Mouse (Mus musculus) midbrain, embryonic 16.5 days (tissue): ENCODE measurements around the gene Hephl1. TPM values are rescaled to one million over a fixed set of nuclear protein-coding genes. Genes with fewer than 3 reads are reported as not detected.
"Not testable (repeated sequence)": the region's sequence is repeated elsewhere in the genome, so short reads cannot be mapped to it uniquely, and the experiment has no call there.

Experiments used
- ATAC-seq: fragments of 200-750 bp; cut with Nextera tagmentation; 2 replicates; pipeline ENCODE4 v1.8.0; 2017; ENCODE audit warnings: moderate TSS enrichment
- H3K27ac ChIP-seq: fragments of 300-500 bp; sonication (generic); 2 replicates; pipeline ENCODE4 v1.5.1; 2014; ENCODE audit warnings: mild to moderate bottlenecking, low read length, mixed read lengths
- H3K27me3 ChIP-seq: fragments of 300-500 bp; sonication (generic); 2 replicates; pipeline ENCODE4 v1.6.1; 2014; ENCODE audit warnings: low read depth, low read length, mixed read lengths; ENCODE audit not compliant: control insufficient read depth, insufficient read depth
- H3K36me3 ChIP-seq: fragments of 300-500 bp; sonication (generic); 2 replicates; pipeline ENCODE4 v1.6.1; 2014; ENCODE audit warnings: mild to moderate bottlenecking, low read length, moderate library complexity, mixed read lengths; ENCODE audit not compliant: control insufficient read depth, insufficient read depth
- H3K4me1 ChIP-seq: fragments of 300-500 bp; sonication (generic); 2 replicates; pipeline ENCODE4 v1.6.1; 2014; ENCODE audit warnings: mild to moderate bottlenecking, low read length, mixed read lengths; ENCODE audit not compliant: control insufficient read depth, insufficient read depth
- H3K4me2 ChIP-seq: fragments of 300-500 bp; sonication (generic); 2 replicates; pipeline ENCODE4 v1.6.1; 2014; ENCODE audit warnings: mild to moderate bottlenecking, low read length, mixed read lengths
- H3K4me3 ChIP-seq: fragments of 300-500 bp; sonication (generic); 2 replicates; pipeline ENCODE4 v1.5.1; 2014; ENCODE audit warnings: low read depth, mild to moderate bottlenecking, low read length, moderate library complexity, mixed read lengths
- H3K9ac ChIP-seq: fragments of 300-500 bp; sonication (generic); 2 replicates; pipeline ENCODE4 v1.6.1; 2014; ENCODE audit warnings: low read depth, low read length, mixed read lengths
- H3K9me3 ChIP-seq: fragments of 300-500 bp; sonication (generic); replicated peaks from 2 replicates; pipeline ENCODE4 v1.6.1; 2014; ENCODE audit warnings: mild to moderate bottlenecking, low read length, mixed read lengths; ENCODE audit not compliant: control insufficient read depth, poor library complexity, severe bottlenecking
- WGBS: fragments of 180-500 bp; shearing (Covaris S2); extraction: QIAGEN DNeasy Blood & Tissue Kit; methylation state at CpG from one replicate; pipeline ENCODE4 v1.1.7; 2014; 5-methylcytosine and 5-hydroxymethylcytosine counted together
- polyA plus RNA-seq: library from polyadenylated mRNA; unstranded; fragments of >200 nt; fragmentation: Nextera tagmentation; extraction: Ambion mirVana; gene quantifications from 2 replicates; pipeline ENCODE4 v1.2.1, GENCODE M21; 2015

Gene Hephl1
- polyA plus RNA-seq, 1 experiment from 2014 or later = not detected

- H3K4me3 ChIP-seq = no peak overlapping the region
- no peaks in the 10 kb centered on the region for H3K4me1 ChIP-seq
- no peaks in the 10 kb centered on the region for H3K36me3 ChIP-seq
- no peak overlapping the region for H3K27ac ChIP-seq
- WGBS = 21% methylated on average over 6 of the region's 6 CpGs
- no peaks in the 10 kb centered on the region for H3K27me3 ChIP-seq
- no peak overlapping the region for H3K4me2 ChIP-seq
- H3K9ac ChIP-seq = no peak overlapping the region
- H3K9me3 ChIP-seq = no peaks in the 10 kb centered on the region
- no peak for ATAC-seq
These were observed 2.2 kb upstream of the Hephl1 start for GRCm38 (mm10) chr9:15114102-15114501.

- ATAC-seq = no peak
- WGBS = 60% methylated on average over 9 of the region's 9 CpGs
These were observed 3.8 kb downstream of the Hephl1 start for GRCm38 (mm10) chr9:15108101-15108500.

GRCm38 (mm10) chr9:15105136-15105535 lies 6.8 kb downstream of the Hephl1 start:
- H3K27ac ChIP-seq = no peak overlapping the region
- WGBS = 83% methylated on average over 4 of the region's 4 CpGs

More at GRCm38 (mm10) chr9:15108101-15108500, 3.8 kb downstream of the Hephl1 start:
- no peak overlapping the region for H3K27ac ChIP-seq
- H3K4me2 ChIP-seq = no peak overlapping the region
- H3K4me3 ChIP-seq = no peak overlapping the region
- no peak overlapping the region for H3K9ac ChIP-seq
- no peaks in the 10 kb centered on the region for H3K36me3 ChIP-seq
- H3K27me3 ChIP-seq = no peaks in the 10 kb centered on the region
- H3K9me3 ChIP-seq = no peaks in the 10 kb centered on the region
- H3K4me1 ChIP-seq = no peaks in the 10 kb centered on the region

GRCm38 (mm10) chr9:15103579-15104300 lies 8.2 kb downstream of the Hephl1 start:
- 69% methylated on average over 11 of the region's 11 CpGs for WGBS
- Histone ChIP-seq H3K27me3 (no peaks in the 10 kb centered on the region), H3K4me1 (no peaks in the 10 kb centered on the region), H3K36me3 (no peaks in the 10 kb centered on the region), H3K9ac (no peak overlapping the region), H3K27ac (no peak overlapping the region), H3K4me3 (no peak overlapping the region), H3K9me3 (no peaks in the 10 kb centered on the region), H3K4me2 (no peak overlapping the region)
- ATAC-seq = no peak

More at GRCm38 (mm10) chr9:15105136-15105535, 6.8 kb downstream of the Hephl1 start:
- Histone ChIP-seq H3K4me1 (no peaks in the 10 kb centered on the region), H3K9me3 (no peaks in the 10 kb centered on the region), H3K9ac (no peak overlapping the region), H3K27me3 (no peaks in the 10 kb centered on the region), H3K4me2 (no peak overlapping the region), H3K36me3 (no peaks in the 10 kb centered on the region), H3K4me3 (no peak overlapping the region)
- ATAC-seq = no peak

- 80% methylated on average over 7 of the region's 7 CpGs for WGBS
- Histone ChIP-seq H3K27ac (no peak overlapping the region), H3K36me3 (no peaks in the 10 kb centered on the region), H3K9me3 (no peaks in the 10 kb centered on the region), H3K27me3 (no peaks in the 10 kb centered on the region), H3K4me2 (no peak overlapping the region), H3K4me1 (no peaks in the 10 kb centered on the region), H3K4me3 (no peak overlapping the region), H3K9ac (no peak overlapping the region)
- no peak for ATAC-seq
These were observed 10.3 kb downstream of the Hephl1 start for GRCm38 (mm10) chr9:15101531-15102161.

- WGBS = 94% methylated on average over 7 of the region's 7 CpGs
- not testable (repeated sequence) for ATAC-seq
These were observed 13.5 kb downstream of the Hephl1 start for GRCm38 (mm10) chr9:15098421-15098820.

GRCm38 (mm10) chr9:15097172-15097571 lies 14.7 kb downstream of the Hephl1 start:
- H3K9ac ChIP-seq = no peak overlapping the region
- H3K36me3 ChIP-seq = no peaks in the 10 kb centered on the region
- no peaks in the 10 kb centered on the region for H3K27me3 ChIP-seq
- no peaks in the 10 kb centered on the region for H3K9me3 ChIP-seq
- H3K4me3 ChIP-seq = no peak overlapping the region
- 76% methylated on average over 2 of the region's 2 CpGs for WGBS
- no peak overlapping the region for H3K27ac ChIP-seq
- H3K4me2 ChIP-seq = no peak overlapping the region
- H3K4me1 ChIP-seq = no peaks in the 10 kb centered on the region
- no peak for ATAC-seq

More at GRCm38 (mm10) chr9:15098421-15098820, 13.5 kb downstream of the Hephl1 start:
- H3K9me3 ChIP-seq, H3K4me1 ChIP-seq, H3K27me3 ChIP-seq, H3K9ac ChIP-seq, H3K4me3 ChIP-seq, H3K4me2 ChIP-seq, H3K36me3 ChIP-seq, H3K27ac ChIP-seq: not testable (repeated sequence)

GRCm38 (mm10) chr9:15096161-15096560 lies 15.7 kb downstream of the Hephl1 start:
- H3K9me3 ChIP-seq = no peaks in the 10 kb centered on the region
- no peak overlapping the region for H3K4me3 ChIP-seq
- ATAC-seq = no peak
- no peak overlapping the region for H3K9ac ChIP-seq
- no peaks in the 10 kb centered on the region for H3K4me1 ChIP-seq
- no peak overlapping the region for H3K4me2 ChIP-seq
- H3K36me3 ChIP-seq = no peaks in the 10 kb centered on the region
- WGBS = 80% methylated on average over 1 of the region's 1 CpGs
- H3K27ac ChIP-seq = no peak overlapping the region
- H3K27me3 ChIP-seq = no peaks in the 10 kb centered on the region

GRCm38 (mm10) chr9:15095206-15095605 lies 16.7 kb downstream of the Hephl1 start:
- no peaks in the 10 kb centered on the region for H3K9me3 ChIP-seq
- H3K4me3 ChIP-seq = no peak overlapping the region
- no peak for ATAC-seq
- WGBS = 75% methylated on average over 3 of the region's 3 CpGs
- H3K4me1 ChIP-seq = no peaks in the 10 kb centered on the region
- no peak overlapping the region for H3K9ac ChIP-seq
- no peak overlapping the region for H3K27ac ChIP-seq
- H3K27me3 ChIP-seq = no peaks in the 10 kb centered on the region
- H3K4me2 ChIP-seq = no peak overlapping the region
- H3K36me3 ChIP-seq = no peaks in the 10 kb centered on the region
